Mouse (Mus musculus) heart, postnatal 10 days (tissue): ENCODE measurements at regions not wholly inside any gene's neighbourhood (a gene's known extent, or its start where the extent isn't known, plus 50 kb on each side); places are given as distances from the start of the nearest gene placed in this dataset.
"Not testable (repeated sequence)": the region's sequence is repeated elsewhere in the genome, so short reads cannot be mapped to it uniquely, and the experiment has no call there.

Experiments
- DNase-seq, 2 experiments: peaks; one replicate each; pipeline ENCODE4 v3.0.0; 2021
- intact Hi-C: fragments of 180-260 bp; cut with DNase I; formaldehyde crosslinking; loops from one replicate; pipeline ENCODE4 v1.15.1; 2025
- microRNA-seq, 2 experiments: library from miRNA; unstranded; fragments of <30 nt; microRNA quantifications; one replicate each; pipeline ENCODE4 v1.2.0; 2022

GRCm38 (mm10) chr19:35258634-35259033, 336.5 kb downstream of the Kif20b start:
- intact Hi-C loops, DNase-seq: not testable (repeated sequence)

- intact Hi-C loops = no loop called here
- no peak for DNase-seq
Measured at GRCm38 (mm10) chr19:35263101-35263500, 340.9 kb downstream of the Kif20b start.

GRCm38 (mm10) chr19:35278395-35278794, 356.2 kb downstream of the Kif20b start:
- DNase-seq = no peak
- intact Hi-C loops = no loop called here

- no peak for DNase-seq
- intact Hi-C loops = no loop called here
Measured at GRCm38 (mm10) chr19:35282775-35283447, 360.8 kb downstream of the Kif20b start.

- DNase-seq = no peak
- intact Hi-C loops = no loop called here
Measured at GRCm38 (mm10) chr19:35298846-35299245, 376.7 kb downstream of the Kif20b start.

GRCm38 (mm10) chr19:35302723-35303270, 380.6 kb downstream of the Kif20b start:
- no peak for DNase-seq
- intact Hi-C loops = no loop called here

Small RNA genes in the stretch of these regions (microRNA-seq; reads per million reads assigned to microRNA genes)
- gene Gm23075 = 0 reads per million in 2 experiments
